Mouse (Mus musculus) CH12.LX (cell line): ENCODE measurements around the gene Slc17a5. TPM values are rescaled to one million over a fixed set of nuclear protein-coding genes. Genes with fewer than 3 reads are reported as not detected.

Experiments used
- DNase-seq: peaks from one replicate; pipeline ENCODE4 v3.0.0-alpha.2; 2013; ENCODE audit errors: extremely low read depth
- H3K27ac ChIP-seq: 2 replicates; pipeline ENCODE4 v1.5.1; 2012; ENCODE audit warnings: low read depth, mild to moderate bottlenecking, control low read depth, moderate library complexity; ENCODE audit not compliant: insufficient read depth
- H3K27me3 ChIP-seq: replicated peaks from 2 replicates; pipeline ENCODE3; 2012; ENCODE audit warnings: inconsistent platforms
- H3K36me3 ChIP-seq, 2 experiments: replicated peaks in 1 of 2; 2 replicates each; pipeline versions ENCODE3 to v1.6.1; 2012; ENCODE audit warnings: inconsistent platforms in 1 of 2, low read length in 1 of 2, mild to moderate bottlenecking in 1 of 2, mixed read lengths in 1 of 2, moderate library complexity in 1 of 2; ENCODE audit not compliant: control insufficient read depth in 1 of 2, insufficient read depth in 1 of 2
- H3K4me1 ChIP-seq, 2 experiments: 2 replicates each; pipeline ENCODE4 v1.6.1; 2012; ENCODE audit warnings: inconsistent platforms in 1 of 2, moderate library complexity in 1 of 2; ENCODE audit not compliant: insufficient read depth in 2 of 2, control insufficient read depth in 1 of 2
- H3K4me2 ChIP-seq: 2 replicates; pipeline ENCODE4 v1.6.1; 2012; ENCODE audit warnings: low read depth, mild to moderate bottlenecking, control low read depth; ENCODE audit not compliant: poor library complexity, insufficient read depth, severe bottlenecking
- H3K4me3 ChIP-seq, 3 experiments: fragments of 150-350 bp in 1 of 3; sonication (generic) in 1 of 3; replicated peaks in 1 of 3; 2 replicates each; pipeline versions ENCODE3 to v1.5.1; 2011 to 2012; ENCODE audit warnings: low read depth in 2 of 3, low read length in 2 of 3, mild to moderate bottlenecking in 2 of 3, moderate library complexity in 2 of 3, control low read depth in 1 of 3, improper control_type of control experiment in 1 of 3, inconsistent platforms in 1 of 3, mixed read lengths in 1 of 3; ENCODE audit not compliant: poor library complexity in 1 of 3
- H3K79me2 ChIP-seq: replicated peaks from 2 replicates; pipeline ENCODE4 v1.6.1; 2012; ENCODE audit warnings: mild to moderate bottlenecking, moderate library complexity; ENCODE audit not compliant: control insufficient read depth, poor library complexity, insufficient read depth, severe bottlenecking; ENCODE audit errors: extremely low read depth
- H3K9ac ChIP-seq: 2 replicates; pipeline ENCODE4 v1.6.1; 2012; ENCODE audit warnings: low read depth, mild to moderate bottlenecking, control low read depth, moderate library complexity; ENCODE audit not compliant: insufficient read depth
- H3K9me3 ChIP-seq: replicated peaks from 2 replicates; pipeline ENCODE3; 2012; ENCODE audit warnings: low read length, inconsistent platforms, mixed read lengths
- CTCF ChIP-seq, 2 experiments: IDR thresholded peaks in 1 of 2; conservative IDR thresholded peaks in 1 of 2; 2 replicates each; pipeline ENCODE4 v1.5.1; 2011 to 2012; ENCODE audit warnings: low read depth in 2 of 2, low read length in 2 of 2, improper control_type of control experiment in 1 of 2, inconsistent platforms in 1 of 2, mild to moderate bottlenecking in 1 of 2, moderate library complexity in 1 of 2
- E2F4 ChIP-seq: IDR thresholded peaks from 2 replicates; pipeline ENCODE4 v1.6.1; 2011; ENCODE audit warnings: low read depth, low read length, improper control_type of control experiment; ENCODE audit not compliant: insufficient replicate concordance
- ETS1 ChIP-seq: conservative IDR thresholded peaks from 2 replicates; pipeline ENCODE4 v1.6.1; 2012; ENCODE audit warnings: low read depth, mild to moderate bottlenecking, inconsistent platforms, low read length, improper control_type of control experiment, moderate library complexity
- MAZ ChIP-seq: IDR thresholded peaks from 2 replicates; pipeline ENCODE4 v1.6.1; 2012; ENCODE audit warnings: low read depth, mild to moderate bottlenecking, inconsistent platforms, low read length, improper control_type of control experiment, moderate library complexity
- MXI1 ChIP-seq: IDR thresholded peaks from 2 replicates; pipeline ENCODE4 v1.6.1; 2011; ENCODE audit warnings: mild to moderate bottlenecking, low read depth, low read length, improper control_type of control experiment
- MYC ChIP-seq: IDR thresholded peaks from 2 replicates; pipeline ENCODE4 v1.6.1; 2011; ENCODE audit warnings: low read depth, mild to moderate bottlenecking, improper control_type of control experiment, low read length
- NRF1 ChIP-seq: IDR thresholded peaks from 2 replicates; pipeline ENCODE4 v1.6.1; 2014; ENCODE audit warnings: low read depth, mild to moderate bottlenecking, inconsistent platforms, low read length, improper control_type of control experiment, moderate library complexity
- PAX5 ChIP-seq: IDR thresholded peaks from 2 replicates; pipeline ENCODE4 v1.6.1; 2012; ENCODE audit warnings: low read length, inconsistent platforms, mixed read lengths
- POLR2AphosphoS2 ChIP-seq: IDR thresholded peaks from 2 replicates; pipeline ENCODE4 v1.6.1; 2011; ENCODE audit warnings: low read depth, low read length, improper control_type of control experiment
- RAD21 ChIP-seq: IDR thresholded peaks from 2 replicates; pipeline ENCODE4 v1.6.1; 2011; ENCODE audit warnings: low read depth, mild to moderate bottlenecking, low read length, improper control_type of control experiment, moderate library complexity
- TBP ChIP-seq: conservative IDR thresholded peaks from 2 replicates; pipeline ENCODE4 v1.6.1; 2011; ENCODE audit warnings: low read depth, low read length, improper control_type of control experiment
- TCF12 ChIP-seq: IDR thresholded peaks from 2 replicates; pipeline ENCODE4 v1.6.1; 2014; ENCODE audit warnings: low read depth, mild to moderate bottlenecking, inconsistent platforms, low read length, improper control_type of control experiment
- UBTF ChIP-seq: IDR thresholded peaks from 2 replicates; pipeline ENCODE4 v1.6.1; 2012; ENCODE audit warnings: low read depth, mild to moderate bottlenecking, inconsistent platforms, low read length, improper control_type of control experiment, moderate library complexity
- ZKSCAN1 ChIP-seq: IDR thresholded peaks from 2 replicates; pipeline ENCODE4 v1.6.1; 2012; ENCODE audit warnings: low read depth, inconsistent platforms, low read length, improper control_type of control experiment, borderline replicate concordance
- ZMIZ1 ChIP-seq: IDR thresholded peaks from 2 replicates; pipeline ENCODE4 v1.6.1; 2012; ENCODE audit warnings: low read depth, mild to moderate bottlenecking, inconsistent platforms, low read length, improper control_type of control experiment
- dilution Hi-C: fragments of 300-500 bp; cut with MboI; formaldehyde crosslinking; loops from 2 replicates; pipeline ENCODE4 v1.14.3; 2020; ENCODE audit warnings: low sequenced_read_pairs; ENCODE audit not compliant: extremely low pct_unique_long_range_greater_than_20kb, extremely low pct_ligation_motif_present
- in situ Hi-C: fragments of 300-500 bp; cut with MboI; formaldehyde crosslinking; loops from 3 replicates; pipeline ENCODE4 v1.14.3; 2019; ENCODE audit warnings: low sequenced_read_pairs, low pct_ligation_motif_present, low pct_unique_long_range_greater_than_20kb, mixed read lengths
- polyA plus RNA-seq: library from polyadenylated mRNA; unstranded; fragments of >175 nt; gene quantifications from 2 replicates; pipeline ENCODE4 v1.2.1, GENCODE M21; 2012; ENCODE audit warnings: low read depth; ENCODE audit not compliant: insufficient read length
- total RNA-seq, 2 experiments: library from RNA; depleted of rRNA; stranded (reverse); fragments of 300-350 nt in 1 of 2; fragments of >200 nt in 1 of 2; gene quantifications; 2 replicates each; pipeline ENCODE4 v1.2.3; 2012 to 2014

Gene Slc17a5
- total and polyA plus RNA-seq, 3 experiments = 4.9 to 7.6 (median 6.7) TPM

DNA sequence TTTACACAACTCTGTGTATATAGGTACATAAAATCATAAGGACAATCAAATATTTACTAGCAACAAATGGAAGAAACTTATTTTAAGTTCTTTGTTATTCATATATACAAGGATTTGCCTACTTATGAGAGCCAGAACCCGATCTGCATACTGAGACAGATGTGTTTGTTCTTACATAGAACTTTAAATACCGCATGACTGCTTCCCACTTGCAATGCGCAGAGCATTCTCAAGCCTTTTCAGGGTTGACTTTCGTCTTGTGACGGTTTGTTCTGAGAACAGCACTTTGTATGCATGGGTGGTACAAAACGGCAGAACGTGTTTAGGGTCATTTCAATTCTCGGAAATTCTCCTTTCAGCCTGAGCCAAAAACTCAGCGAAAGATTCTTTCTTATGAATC is 17.9 kb downstream of the Slc17a5 start:
- Histone ChIP-seq H3K36me3 (peaks cover 8 to 44% of the 10 kb centered on the region in 2 experiments), H3K4me3 (no peak overlapping the region), H3K27me3 (no peaks in the 10 kb centered on the region), H3K4me2 (no peak overlapping the region), H3K27ac (no peak overlapping the region), H3K9me3 (no peaks in the 10 kb centered on the region), H3K79me2 (no peaks in the 10 kb centered on the region), H3K4me1 (no peaks in the 10 kb centered on the region), H3K9ac (no peak overlapping the region)
- in situ Hi-C loops (no loop called here), dilution Hi-C loops (no loop called here)
- no peak for DNase-seq
- no peak for TF ChIP-seq POLR2AphosphoS2
- no peak for TF ChIP-seq ZMIZ1
- TF ChIP-seq PAX5 = no peak
- TF ChIP-seq UBTF = no peak
- no peak for TF ChIP-seq CTCF (conservative IDR thresholded peaks at IDR 0.05 in 1 of 2, IDR thresholded peaks at IDR 0.05 in 1 of 2; ENCODE audit: low read depth in 2 of 2, low read length in 2 of 2)
- TF ChIP-seq ZKSCAN1 = no peak
- no peak for TF ChIP-seq ETS1
- TF ChIP-seq TCF12 = no peak

DNA sequence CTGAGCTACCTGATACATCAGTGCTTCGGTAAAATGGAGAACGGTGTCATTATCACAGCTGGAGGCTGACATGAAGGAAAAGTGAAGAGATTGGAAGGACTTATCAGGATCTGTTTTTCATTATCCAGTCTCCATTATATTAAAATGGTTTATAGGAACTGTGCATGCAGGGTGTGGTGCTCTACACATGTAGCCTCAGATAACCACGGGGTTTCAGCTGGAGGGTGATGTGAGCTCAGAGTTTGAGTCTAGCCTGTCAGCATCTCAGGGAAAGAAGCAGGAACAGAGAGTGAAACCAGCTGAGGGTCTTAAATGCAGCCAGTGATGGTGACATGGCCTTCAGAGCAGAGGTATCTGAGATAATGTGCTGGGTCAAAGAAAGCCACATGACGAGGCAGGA is 28.4 kb downstream of the Slc17a5 start:
- H3K4me2 ChIP-seq = no peak overlapping the region
- H3K9me3 ChIP-seq = no peaks in the 10 kb centered on the region
- H3K27ac ChIP-seq = no peak overlapping the region
- H3K4me1 ChIP-seq = no peaks in the 10 kb centered on the region
- in situ Hi-C loops (no loop called here), dilution Hi-C loops (no loop called here)
- H3K4me3 ChIP-seq = no peak overlapping the region
- no peak overlapping the region for H3K9ac ChIP-seq
- H3K36me3 ChIP-seq = peaks cover 4 to 24% of the 10 kb centered on the region in 2 experiments
- no peak for DNase-seq
- no peaks in the 10 kb centered on the region for H3K27me3 ChIP-seq
- H3K79me2 ChIP-seq = no peaks in the 10 kb centered on the region
- TF ChIP-seq ZKSCAN1 (no peak), RAD21 (no peak), NRF1 (no peak), TBP (no peak), MXI1 (no peak), MAZ (no peak), MYC (no peak), E2F4 (no peak)
- TF ChIP-seq, all 38 proteins: peak for 0
